Mouse (Mus musculus) urinary bladder, postnatal 36 days (tissue): ENCODE data around the gene Dvl1.

Experiments used
- DNase-seq, 2 experiments: peaks; one replicate each; pipeline ENCODE4 v3.0.0; 2022; ENCODE audit warnings: low spot score in 2 of 2, mixed read lengths in 1 of 2

The Dvl1 gene

DNA sequence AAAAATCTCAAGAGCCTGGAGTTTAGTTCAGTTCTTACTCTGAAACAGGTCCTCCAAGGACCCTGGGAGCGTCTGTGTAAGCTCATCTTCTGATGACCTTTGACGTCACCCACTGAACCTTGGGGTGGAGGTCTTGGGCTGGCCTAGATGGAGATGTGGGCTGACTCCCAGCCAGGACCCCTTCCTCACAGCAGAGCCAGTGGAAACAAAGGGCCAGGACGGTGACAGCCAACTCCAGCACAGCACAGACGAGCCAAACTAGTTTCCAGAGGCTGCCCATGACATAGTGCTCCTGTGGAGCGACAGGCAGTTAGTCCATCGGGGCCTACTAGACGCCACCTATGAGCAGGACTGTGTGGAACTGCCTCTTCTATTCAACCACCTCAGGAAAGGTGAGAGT, 61.1 kb downstream of the Dvl1 start:
- DNase-seq: no peak

DNA sequence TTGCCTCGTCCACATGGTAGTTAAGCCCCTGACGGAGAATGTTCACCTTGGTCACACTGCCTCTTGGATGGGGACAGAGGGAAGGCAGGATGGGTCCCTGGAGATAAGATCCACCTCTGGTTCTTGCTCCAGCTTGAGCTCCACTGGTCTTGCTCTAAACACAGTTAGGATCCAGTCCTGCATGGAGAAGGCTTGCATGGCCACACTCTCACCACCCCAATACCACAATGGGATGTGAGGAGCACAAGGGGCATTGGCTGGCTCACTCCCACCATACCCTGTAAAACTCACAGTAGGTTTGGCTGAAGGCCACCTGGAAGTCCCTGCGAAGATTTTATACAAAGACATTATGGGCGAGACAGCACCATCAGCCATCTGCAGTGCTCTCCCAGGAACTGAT, 61.5 kb downstream of the Dvl1 start:
- no peak for DNase-seq
